Mouse (Mus musculus): ENCODE data around the gene Foxp1. TPM values are rescaled to one million over a fixed set of nuclear protein-coding genes. Genes with fewer than 3 reads are reported as not detected.

Gene Foxp1
- polyA plus RNA-seq, 1 experiment from 2014 or later = 77.4 TPM

- H3K9ac ChIP-seq (replicated peaks) = no peak overlapping the region
- H3K27ac ChIP-seq = no peak overlapping the region
- ATAC-seq (ENCODE audit: insufficient number of reproducible peaks, insufficient read depth, low FRiP score, low TSS enrichment, low read depth) = no peak
- H3K36me3 ChIP-seq = no peaks in the 10 kb centered on the region
- peaks cover 21% of the 10 kb centered on the region for H3K4me1 ChIP-seq (replicated peaks)
- 48% methylated on average over 4 of the region's 4 CpGs for WGBS
- H3K27me3 ChIP-seq = no peaks in the 10 kb centered on the region
- H3K4me2 ChIP-seq = no peak overlapping the region
- no peak overlapping the region for H3K4me3 ChIP-seq (replicated peaks)
- no peaks in the 10 kb centered on the region for H3K9me3 ChIP-seq
Observed at GRCm38 (mm10) chr6:99188366-99189216, 333.9 kb downstream of the Foxp1 start.

DNA sequence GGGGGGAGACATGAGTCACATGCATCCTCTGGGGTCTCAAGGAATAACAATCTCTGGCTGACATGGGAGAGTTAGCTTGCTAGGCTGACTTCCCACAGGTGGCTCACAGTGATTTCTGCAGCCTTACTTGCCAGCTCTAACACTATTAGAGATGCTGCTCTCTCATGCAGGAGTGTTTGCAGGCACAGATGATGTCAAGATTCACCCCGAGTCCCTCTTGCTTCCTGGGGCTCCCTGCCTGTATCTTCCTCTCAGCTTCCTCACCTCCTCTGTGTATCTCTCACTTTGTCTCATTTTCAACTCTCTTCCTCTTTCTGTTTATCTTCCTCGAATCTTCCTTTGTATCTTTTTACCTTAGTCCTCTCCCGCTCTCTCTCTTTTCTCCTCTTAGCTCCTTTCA, 334.6 kb downstream of the Foxp1 start:
- ATAC-seq (ENCODE audit: insufficient number of reproducible peaks, insufficient read depth, low FRiP score, low TSS enrichment, low read depth) = no peak
- Histone ChIP-seq H3K4me2 (no peak overlapping the region), H3K9me3 (no peaks in the 10 kb centered on the region), H3K4me3 (replicated peaks) (no peak overlapping the region), H3K27ac (no peak overlapping the region), H3K36me3 (no peaks in the 10 kb centered on the region), H3K4me1 (replicated peaks) (peaks cover 21% of the 10 kb centered on the region), H3K9ac (replicated peaks) (no peak overlapping the region), H3K27me3 (no peaks in the 10 kb centered on the region)
- WGBS = 80% methylated on average over 3 of the region's 3 CpGs

GRCm38 (mm10) chr6:99187415-99187814, 335.1 kb downstream of the Foxp1 start:
- Histone ChIP-seq H3K9me3 (no peaks in the 10 kb centered on the region), H3K4me1 (replicated peaks) (peaks cover 21% of the 10 kb centered on the region), H3K36me3 (no peaks in the 10 kb centered on the region), H3K4me3 (replicated peaks) (no peak overlapping the region), H3K27ac (no peak overlapping the region), H3K27me3 (no peaks in the 10 kb centered on the region), H3K4me2 (no peak overlapping the region), H3K9ac (replicated peaks) (no peak overlapping the region)
- 57% methylated on average over 2 of the region's 2 CpGs for WGBS
- ATAC-seq (ENCODE audit: insufficient number of reproducible peaks, insufficient read depth, low FRiP score, low TSS enrichment, low read depth) = no peak

DNA sequence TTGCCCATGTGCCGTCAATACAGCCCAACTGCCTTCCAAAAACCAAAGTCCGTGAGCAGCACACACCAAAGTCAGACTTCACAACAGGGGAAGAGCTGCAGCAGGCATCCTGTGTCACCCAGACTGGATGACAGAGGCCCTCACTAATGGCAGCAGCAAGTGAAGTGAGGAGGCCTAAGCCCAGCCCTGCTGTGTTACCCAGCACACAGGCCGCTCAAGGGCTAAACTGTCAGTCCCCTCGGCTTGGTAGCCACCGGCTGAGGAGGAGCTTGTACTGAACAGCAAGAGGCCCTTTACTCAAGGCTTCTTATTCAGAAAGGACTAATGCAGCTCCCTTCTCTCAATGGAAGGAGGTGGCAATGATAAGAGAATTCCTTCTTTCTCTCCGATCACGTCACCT, 336.0 kb downstream of the Foxp1 start:
- no peaks in the 10 kb centered on the region for H3K9me3 ChIP-seq
- H3K36me3 ChIP-seq = no peaks in the 10 kb centered on the region
- WGBS = 68% methylated on average over 7 of the region's 7 CpGs
- no peak overlapping the region for H3K9ac ChIP-seq (replicated peaks)
- ATAC-seq (ENCODE audit: insufficient number of reproducible peaks, insufficient read depth, low FRiP score, low TSS enrichment, low read depth) = no peak
- H3K27me3 ChIP-seq = no peaks in the 10 kb centered on the region
- H3K4me1 ChIP-seq (replicated peaks) = peaks cover 15% of the 10 kb centered on the region
- H3K4me2 ChIP-seq = no peak overlapping the region
- no peak overlapping the region for H3K4me3 ChIP-seq (replicated peaks)
- no peak overlapping the region for H3K27ac ChIP-seq

DNA sequence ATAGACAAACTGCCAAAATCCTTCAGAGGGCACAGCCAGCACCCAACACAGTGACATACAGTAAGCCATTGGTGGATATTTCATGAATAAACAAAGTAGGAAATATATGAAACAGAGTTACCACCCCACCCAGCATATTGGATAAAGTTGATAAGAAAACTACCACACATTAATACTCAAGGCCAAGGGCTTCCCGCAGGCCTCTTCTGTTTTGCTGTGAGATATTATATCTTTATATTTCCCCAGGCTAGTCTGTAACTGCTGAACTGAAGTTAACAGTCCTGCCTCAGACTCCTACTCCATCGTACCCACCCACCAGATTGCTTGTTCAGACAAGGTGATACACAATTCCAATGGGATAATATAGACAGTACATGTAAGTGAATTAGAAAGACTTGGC, 336.7 kb downstream of the Foxp1 start:
- no peaks in the 10 kb centered on the region for H3K9me3 ChIP-seq
- H3K27ac ChIP-seq = no peak overlapping the region
- H3K4me3 ChIP-seq (replicated peaks) = no peak overlapping the region
- H3K27me3 ChIP-seq = no peaks in the 10 kb centered on the region
- ATAC-seq (ENCODE audit: insufficient number of reproducible peaks, insufficient read depth, low FRiP score, low TSS enrichment, low read depth) = no peak
- peaks cover 7% of the 10 kb centered on the region for H3K4me1 ChIP-seq (replicated peaks)
- H3K36me3 ChIP-seq = no peaks in the 10 kb centered on the region
- WGBS = 89% methylated on average over 2 of the region's 2 CpGs
- H3K9ac ChIP-seq (replicated peaks) = no peak overlapping the region
- no peak overlapping the region for H3K4me2 ChIP-seq

GRCm38 (mm10) chr6:99184051-99184450, 338.5 kb downstream of the Foxp1 start:
- Histone ChIP-seq H3K27me3 (no peaks in the 10 kb centered on the region), H3K27ac (no peak overlapping the region), H3K9me3 (no peaks in the 10 kb centered on the region), H3K36me3 (no peaks in the 10 kb centered on the region), H3K4me1 (replicated peaks) (no peaks in the 10 kb centered on the region), H3K4me3 (replicated peaks) (no peak overlapping the region), H3K9ac (replicated peaks) (no peak overlapping the region), H3K4me2 (no peak overlapping the region)
- ATAC-seq (ENCODE audit: insufficient number of reproducible peaks, insufficient read depth, low FRiP score, low TSS enrichment, low read depth) = no peak
- 85% methylated on average over 5 of the region's 5 CpGs for WGBS

- Histone ChIP-seq H3K9me3 (no peaks in the 10 kb centered on the region), H3K27me3 (no peaks in the 10 kb centered on the region), H3K36me3 (no peaks in the 10 kb centered on the region), H3K27ac (no peak overlapping the region), H3K4me3 (replicated peaks) (no peak overlapping the region), H3K9ac (replicated peaks) (no peak overlapping the region), H3K4me1 (replicated peaks) (no peaks in the 10 kb centered on the region), H3K4me2 (no peak overlapping the region)
- 80% methylated on average over 4 of the region's 4 CpGs for WGBS
- no peak for ATAC-seq (ENCODE audit: insufficient number of reproducible peaks, insufficient read depth, low FRiP score, low TSS enrichment, low read depth)
Observed at GRCm38 (mm10) chr6:99182777-99183176, 339.7 kb downstream of the Foxp1 start.

- no peak overlapping the region for H3K9ac ChIP-seq (replicated peaks)
- 85% methylated on average over 3 of the region's 3 CpGs for WGBS
- no peaks in the 10 kb centered on the region for H3K36me3 ChIP-seq
Observed at GRCm38 (mm10) chr6:99176216-99176615, 346.3 kb downstream of the Foxp1 start.

GRCm38 (mm10) chr6:99175377-99175776, 347.1 kb downstream of the Foxp1 start:
- H3K4me1 ChIP-seq (replicated peaks) = peaks cover 11% of the 10 kb centered on the region; the same call in 1 of the 2 replicates
- no peak overlapping the region for H3K27ac ChIP-seq
- no peaks in the 10 kb centered on the region for H3K9me3 ChIP-seq
- ATAC-seq (ENCODE audit: insufficient number of reproducible peaks, insufficient read depth, low FRiP score, low TSS enrichment, low read depth) = no peak
- WGBS = 81% methylated on average over 5 of the region's 5 CpGs
- H3K4me2 ChIP-seq = no peak overlapping the region
- H3K9ac ChIP-seq (replicated peaks) = no peak overlapping the region
- H3K4me3 ChIP-seq (replicated peaks) = no peak overlapping the region
- no peaks in the 10 kb centered on the region for H3K36me3 ChIP-seq
- H3K27me3 ChIP-seq = no peaks in the 10 kb centered on the region

More at GRCm38 (mm10) chr6:99176216-99176615, 346.3 kb downstream of the Foxp1 start:
- H3K27me3 ChIP-seq = no peaks in the 10 kb centered on the region
- H3K4me2 ChIP-seq = no peak overlapping the region
- H3K4me3 ChIP-seq (replicated peaks) = no peak overlapping the region
- H3K4me1 ChIP-seq (replicated peaks) = peaks cover 11% of the 10 kb centered on the region; the same call in 1 of the 2 replicates
- no peak for ATAC-seq (ENCODE audit: insufficient number of reproducible peaks, insufficient read depth, low FRiP score, low TSS enrichment, low read depth)
- no peak overlapping the region for H3K27ac ChIP-seq
- no peaks in the 10 kb centered on the region for H3K9me3 ChIP-seq

DNA sequence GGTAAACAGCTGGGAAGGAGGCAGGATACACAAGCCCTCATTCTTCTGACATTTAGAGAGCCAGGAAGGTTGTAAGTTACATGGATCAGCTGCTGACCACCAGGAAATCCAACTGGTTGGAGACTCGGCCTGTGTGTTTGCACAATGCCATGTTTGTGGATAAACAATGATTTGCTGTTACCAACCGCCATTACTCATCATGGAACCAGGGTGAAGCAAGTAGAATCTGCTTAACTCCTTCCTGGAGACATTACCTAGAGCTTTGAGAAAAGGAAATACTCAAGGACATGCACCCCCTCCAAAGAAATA, 348.7 kb downstream of the Foxp1 start:
- Histone ChIP-seq H3K4me3 (replicated peaks) (no peak overlapping the region), H3K4me1 (replicated peaks) (peaks cover 11% of the 10 kb centered on the region; the same call in 1 of the 2 replicates), H3K9me3 (no peaks in the 10 kb centered on the region), H3K27me3 (no peaks in the 10 kb centered on the region), H3K4me2 (no peak overlapping the region), H3K9ac (replicated peaks) (no peak overlapping the region), H3K36me3 (no peaks in the 10 kb centered on the region), H3K27ac (no peak overlapping the region)
- 79% methylated on average over 2 of the region's 2 CpGs for WGBS
- no peak for ATAC-seq (ENCODE audit: insufficient number of reproducible peaks, insufficient read depth, low FRiP score, low TSS enrichment, low read depth)

GRCm38 (mm10) chr6:99173066-99173901, 349.2 kb downstream of the Foxp1 start:
- Histone ChIP-seq H3K36me3 (no peaks in the 10 kb centered on the region), H3K9ac (replicated peaks) (no peak overlapping the region), H3K9me3 (no peaks in the 10 kb centered on the region), H3K27ac (no peak overlapping the region), H3K4me3 (replicated peaks) (no peak overlapping the region), H3K27me3 (no peaks in the 10 kb centered on the region), H3K4me2 (no peak overlapping the region), H3K4me1 (replicated peaks) (peaks cover 11% of the 10 kb centered on the region; the same call in 1 of the 2 replicates)
- ATAC-seq (ENCODE audit: insufficient number of reproducible peaks, insufficient read depth, low FRiP score, low TSS enrichment, low read depth) = no peak
- 76% methylated on average over 14 of the region's 14 CpGs for WGBS

Data from limb, embryonic 12.5 days (tissue).